Mouse (Mus musculus): ENCODE data around the gene Lce1d. TPM values are rescaled to one million over a fixed set of nuclear protein-coding genes. Genes with fewer than 3 reads are reported as not detected.
"Not testable (repeated sequence)": the region's sequence is repeated elsewhere in the genome, so short reads cannot be mapped to it uniquely, and the experiment has no call there.

The Lce1d gene
- polyA plus RNA-seq (2014; fragmentation: Nextera tagmentation; extraction: Ambion mirVana), result not detected in 2 replicates

DNA sequence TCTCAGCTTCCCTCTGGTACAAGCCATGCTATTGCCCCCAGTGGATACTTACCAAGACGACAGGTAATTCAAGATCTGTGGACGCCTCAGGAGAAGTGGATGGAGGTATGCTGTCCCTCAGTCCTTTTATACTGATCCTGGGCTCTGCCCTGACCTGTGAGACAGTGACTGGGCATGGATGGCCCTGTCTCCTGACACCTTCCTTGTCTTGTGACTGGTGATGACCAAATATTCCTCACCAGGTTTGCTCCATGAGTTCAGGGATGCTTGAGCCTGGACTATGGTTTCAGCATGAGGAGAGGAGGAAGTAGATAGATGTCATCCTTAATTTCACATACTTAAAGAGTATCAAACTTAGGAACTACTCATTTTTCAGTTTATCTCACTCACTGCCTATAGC lies at the start of gene Lce1d:
Gene Lce1d (minus strand): TSS at position 101 of the 400 bp plus-strand sequence.
- Histone ChIP-seq H3K9ac (no peak within 1 kb of the TSS), H3K4me1 (replicated peaks; ENCODE audit: control insufficient read depth, insufficient read depth, low read length) (no peaks in the 10 kb centered on the region), H3K4me2 (replicated peaks) (no peak within 1 kb of the TSS), H3K9me3 (ENCODE audit: control insufficient read depth, low read length) (no peaks in the 10 kb centered on the region), H3K4me3 (replicated peaks; ENCODE audit: low read length) (no peak within 1 kb of the TSS), H3K27ac (no peak within 1 kb of the TSS), H3K36me3 (replicated peaks; ENCODE audit: control insufficient read depth, insufficient read depth) (no peaks in the 10 kb centered on the region), H3K27me3 (ENCODE audit: control insufficient read depth, insufficient read depth, low read length) (no peaks in the 10 kb centered on the region)
- WGBS, result 63% methylated on average over 2 of the region's 2 CpGs
- ATAC-seq (ENCODE audit: low FRiP score) (no peak), DNase-seq (ENCODE audit: low spot score) (no peak)

DNA sequence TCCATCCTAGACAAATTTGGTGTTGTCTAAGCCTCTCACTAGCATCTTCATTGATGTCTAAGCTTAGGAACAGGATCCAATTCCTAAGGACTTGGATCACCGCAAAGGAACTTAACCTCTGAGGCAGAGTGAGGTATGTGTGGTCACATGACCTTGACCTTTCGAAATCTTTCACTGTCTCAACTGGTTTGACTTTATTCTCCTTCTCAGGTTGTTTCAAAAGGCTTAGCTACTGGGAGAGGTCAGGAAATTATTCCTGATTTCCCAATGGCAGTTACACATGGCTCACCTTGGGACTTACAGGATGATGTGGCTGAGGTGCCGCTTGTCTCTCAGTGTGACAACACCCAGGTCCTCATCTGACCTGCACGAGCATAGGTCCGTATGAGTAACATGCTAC lies 35.6 kb upstream of the Lce1d start:
- ATAC-seq (ENCODE audit: low FRiP score) (no peak), DNase-seq (ENCODE audit: low spot score) (no peak)
- Histone ChIP-seq H3K9ac (no peak overlapping the region), H3K4me1 (replicated peaks; ENCODE audit: control insufficient read depth, insufficient read depth, low read length) (no peaks in the 10 kb centered on the region), H3K4me3 (replicated peaks; ENCODE audit: low read length) (no peak overlapping the region), H3K9me3 (ENCODE audit: control insufficient read depth, low read length) (no peaks in the 10 kb centered on the region), H3K27me3 (ENCODE audit: control insufficient read depth, insufficient read depth, low read length) (no peaks in the 10 kb centered on the region), H3K4me2 (replicated peaks) (no peak overlapping the region), H3K36me3 (replicated peaks; ENCODE audit: control insufficient read depth, insufficient read depth) (no peaks in the 10 kb centered on the region), H3K27ac (no peak overlapping the region)
- WGBS, result 96% methylated on average over 5 of the region's 5 CpGs

DNA sequence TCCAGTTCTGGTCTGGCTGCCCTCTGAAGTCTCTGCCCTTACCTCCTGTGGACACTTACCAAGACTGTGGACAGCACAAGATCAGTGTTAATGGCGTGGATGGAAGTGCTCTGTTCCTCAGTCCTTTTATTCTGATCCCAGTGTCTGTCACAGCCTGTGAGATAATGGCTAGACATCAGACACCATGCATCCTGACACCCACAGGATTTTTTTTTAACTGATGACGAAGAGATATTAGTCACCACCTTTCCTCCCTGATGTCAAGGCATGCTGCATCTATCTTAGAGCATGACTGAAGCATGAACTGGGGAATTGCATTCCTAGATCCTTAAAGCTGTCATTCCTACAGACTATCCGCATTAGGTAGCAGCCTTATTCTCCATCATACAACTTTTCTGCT lies 33.2 kb upstream of the Lce1d start, which contains the start of gene Lce1f:
Gene Lce1f (minus strand): TSS at position 101 of the 400 bp plus-strand sequence.
- no peaks in the 10 kb centered on the region for H3K36me3 ChIP-seq (replicated peaks; ENCODE audit: control insufficient read depth, insufficient read depth)
- no peak for DNase-seq (ENCODE audit: low spot score)

DNA sequence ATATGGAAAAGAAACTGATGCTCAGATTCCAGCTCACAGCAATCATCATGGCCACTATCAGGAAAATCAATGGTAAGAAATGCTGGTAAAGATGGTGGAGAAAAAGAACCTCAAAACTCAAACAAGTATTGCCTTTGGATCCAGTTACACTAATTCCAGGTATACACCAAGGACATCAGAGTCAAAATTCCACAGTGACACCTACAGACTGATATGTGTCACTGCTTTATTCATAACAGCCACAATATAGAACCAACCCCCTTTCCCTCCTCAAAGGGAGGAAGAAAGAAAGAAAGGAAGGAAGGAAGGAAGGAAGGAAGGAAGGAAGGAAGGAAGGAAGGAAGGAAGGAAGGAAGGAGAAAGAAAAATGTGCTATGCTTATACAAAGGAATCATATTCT lies 28.1 kb upstream of the Lce1d start:
- no peaks in the 10 kb centered on the region for H3K27me3 ChIP-seq (ENCODE audit: control insufficient read depth, insufficient read depth, low read length)
- ATAC-seq (ENCODE audit: low FRiP score) (no peak), DNase-seq (ENCODE audit: low spot score) (no peak)
- H3K9ac ChIP-seq, result no peak overlapping the region
- H3K4me3 ChIP-seq (replicated peaks; ENCODE audit: low read length), result no peak overlapping the region
- H3K9me3 ChIP-seq (ENCODE audit: control insufficient read depth, low read length), result no peaks in the 10 kb centered on the region
- H3K4me1 ChIP-seq (replicated peaks; ENCODE audit: control insufficient read depth, insufficient read depth, low read length), result no peaks in the 10 kb centered on the region
- no peaks in the 10 kb centered on the region for H3K36me3 ChIP-seq (replicated peaks; ENCODE audit: control insufficient read depth, insufficient read depth)
- H3K27ac ChIP-seq, result no peak overlapping the region
- no peak overlapping the region for H3K4me2 ChIP-seq (replicated peaks)

More for the DNA sequence above, 33.2 kb upstream of the Lce1d start, which contains the start of gene Lce1f:
- Histone ChIP-seq H3K4me1 (replicated peaks; ENCODE audit: control insufficient read depth, insufficient read depth, low read length) (no peaks in the 10 kb centered on the region), H3K9ac (no peak within 1 kb of the TSS), H3K4me2 (replicated peaks) (no peak within 1 kb of the TSS), H3K27me3 (ENCODE audit: control insufficient read depth, insufficient read depth, low read length) (no peaks in the 10 kb centered on the region), H3K9me3 (ENCODE audit: control insufficient read depth, low read length) (no peaks in the 10 kb centered on the region), H3K27ac (no peak within 1 kb of the TSS), H3K4me3 (replicated peaks; ENCODE audit: low read length) (no peak within 1 kb of the TSS)
- WGBS, result 82% methylated on average over 3 of the region's 3 CpGs
- no peak for ATAC-seq (ENCODE audit: low FRiP score)

DNA sequence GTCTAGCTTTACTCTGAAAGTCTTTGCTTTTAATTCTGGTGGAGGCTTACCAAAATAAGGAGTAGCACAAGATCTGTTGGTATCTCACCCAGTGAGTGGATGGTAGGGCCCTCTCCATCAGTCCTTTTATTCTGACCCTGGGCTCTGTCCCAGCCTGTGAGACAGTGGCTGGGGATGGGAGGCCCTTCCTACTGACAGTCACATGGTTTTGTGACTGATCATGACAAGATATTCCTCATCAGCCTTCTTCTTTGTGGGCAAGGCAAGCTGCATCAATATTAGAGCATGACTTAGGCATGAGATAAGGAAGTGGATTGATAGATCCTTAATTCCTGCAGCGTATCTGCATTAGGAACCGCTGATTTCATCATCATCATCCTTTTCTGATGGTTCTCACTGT lies 22.0 kb upstream of the Lce1d start, which contains the start of gene Lce1e:
Gene Lce1e (minus strand): TSS at position 101 of the 400 bp plus-strand sequence.
- Histone ChIP-seq H3K9ac (no peak within 1 kb of the TSS), H3K4me1 (replicated peaks; ENCODE audit: control insufficient read depth, insufficient read depth, low read length) (no peaks in the 10 kb centered on the region), H3K36me3 (replicated peaks; ENCODE audit: control insufficient read depth, insufficient read depth) (no peaks in the 10 kb centered on the region), H3K27ac (no peak within 1 kb of the TSS), H3K4me3 (replicated peaks; ENCODE audit: low read length) (no peak within 1 kb of the TSS), H3K9me3 (ENCODE audit: control insufficient read depth, low read length) (no peaks in the 10 kb centered on the region), H3K4me2 (replicated peaks) (no peak within 1 kb of the TSS), H3K27me3 (ENCODE audit: control insufficient read depth, insufficient read depth, low read length) (no peaks in the 10 kb centered on the region)
- WGBS, result 90% methylated on average over 2 of the region's 2 CpGs
- ATAC-seq (ENCODE audit: low FRiP score) (no peak), DNase-seq (ENCODE audit: low spot score) (no peak)

DNA sequence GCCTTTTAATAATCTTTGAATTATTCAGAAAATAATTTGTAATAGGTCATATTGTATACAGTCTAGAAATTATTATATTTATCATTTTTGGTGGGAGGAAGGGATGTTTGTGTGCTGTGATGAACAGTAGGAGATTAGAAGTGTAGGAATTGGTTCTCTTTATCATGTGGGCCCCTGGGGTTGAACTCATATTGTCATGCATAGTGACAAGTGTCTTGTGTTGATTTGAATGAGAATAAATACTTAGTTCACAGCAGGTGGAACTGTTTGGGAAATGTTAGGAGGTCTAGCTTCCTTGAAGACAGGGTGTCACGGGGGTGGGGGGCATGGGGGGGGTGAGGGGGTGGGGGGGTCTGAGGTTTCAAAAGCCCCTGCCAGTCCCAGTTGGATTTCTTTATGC lies 7.6 kb upstream of the Lce1d start:
- WGBS, result 8% methylated on average over 1 of the region's 1 CpGs
- DNase-seq (ENCODE audit: low spot score), result no peak
- no peak overlapping the region for H3K4me2 ChIP-seq (replicated peaks)
- H3K4me3 ChIP-seq (replicated peaks; ENCODE audit: low read length), result no peak overlapping the region
- H3K36me3 ChIP-seq (replicated peaks; ENCODE audit: control insufficient read depth, insufficient read depth), result no peaks in the 10 kb centered on the region
- no peak overlapping the region for H3K9ac ChIP-seq
- H3K4me1 ChIP-seq (replicated peaks; ENCODE audit: control insufficient read depth, insufficient read depth, low read length), result no peaks in the 10 kb centered on the region
- no peak overlapping the region for H3K27ac ChIP-seq
- no peak for ATAC-seq (ENCODE audit: low FRiP score)
- H3K27me3 ChIP-seq (ENCODE audit: control insufficient read depth, insufficient read depth, low read length), result no peaks in the 10 kb centered on the region
- H3K9me3 ChIP-seq (ENCODE audit: control insufficient read depth, low read length), result no peaks in the 10 kb centered on the region

DNA sequence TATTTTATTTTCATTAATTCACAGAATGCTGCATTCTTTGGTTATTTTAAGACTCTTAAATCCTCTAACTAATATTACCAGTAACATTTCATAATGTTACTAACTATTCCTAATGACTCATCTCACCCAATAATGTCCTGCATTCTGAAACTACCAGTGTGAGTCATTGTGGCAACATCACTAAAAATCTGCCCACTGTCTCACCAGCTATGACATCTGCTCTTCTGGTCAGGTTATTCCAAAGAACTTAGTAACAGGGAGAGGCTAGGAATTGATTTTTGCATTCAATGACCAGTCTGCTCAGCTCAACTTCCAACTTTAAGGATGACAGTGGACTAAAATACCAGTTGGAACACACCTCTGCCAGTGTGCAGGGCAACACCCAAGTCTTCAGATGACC lies 4.7 kb upstream of the Lce1d start:
- Histone ChIP-seq H3K27me3 (ENCODE audit: control insufficient read depth, insufficient read depth, low read length) (no peaks in the 10 kb centered on the region), H3K9ac (no peak overlapping the region), H3K36me3 (replicated peaks; ENCODE audit: control insufficient read depth, insufficient read depth) (no peaks in the 10 kb centered on the region), H3K27ac (no peak overlapping the region), H3K4me2 (replicated peaks) (no peak overlapping the region), H3K4me1 (replicated peaks; ENCODE audit: control insufficient read depth, insufficient read depth, low read length) (no peaks in the 10 kb centered on the region), H3K9me3 (ENCODE audit: control insufficient read depth, low read length) (no peaks in the 10 kb centered on the region), H3K4me3 (replicated peaks; ENCODE audit: low read length) (no peak overlapping the region)
- ATAC-seq (ENCODE audit: low FRiP score) (no peak), DNase-seq (ENCODE audit: low spot score) (no peak)

DNA sequence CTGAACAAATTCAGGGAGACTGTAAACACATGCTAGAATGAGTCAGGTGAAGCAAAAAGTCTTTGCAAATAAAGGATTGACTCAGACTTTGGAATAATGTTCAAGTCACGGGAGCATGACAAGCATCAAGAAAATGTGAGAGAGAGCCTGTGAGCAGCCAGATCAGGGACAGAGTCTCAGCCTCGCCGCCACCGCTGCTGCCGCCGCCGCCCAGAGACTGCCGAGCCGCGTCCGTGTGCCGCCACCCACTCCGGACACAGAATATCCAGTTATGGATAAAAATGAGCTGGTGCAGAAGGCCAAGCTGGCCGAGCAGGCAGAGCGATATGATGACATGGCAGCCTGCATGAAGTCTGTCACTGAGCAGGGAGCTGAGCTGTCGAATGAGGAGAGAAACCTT lies 2.1 kb upstream of the Lce1d start:
- 80% methylated on average over 16 of the region's 16 CpGs for WGBS
- not testable (repeated sequence) for H3K4me2 ChIP-seq (replicated peaks); H3K4me1 ChIP-seq (replicated peaks; ENCODE audit: control insufficient read depth, insufficient read depth, low read length); H3K27ac ChIP-seq; H3K27me3 ChIP-seq (ENCODE audit: control insufficient read depth, insufficient read depth, low read length); H3K4me3 ChIP-seq (replicated peaks; ENCODE audit: low read length); H3K36me3 ChIP-seq (replicated peaks; ENCODE audit: control insufficient read depth, insufficient read depth); ATAC-seq (ENCODE audit: low FRiP score); H3K9me3 ChIP-seq (ENCODE audit: control insufficient read depth, low read length); DNase-seq (ENCODE audit: low spot score); H3K9ac ChIP-seq

DNA sequence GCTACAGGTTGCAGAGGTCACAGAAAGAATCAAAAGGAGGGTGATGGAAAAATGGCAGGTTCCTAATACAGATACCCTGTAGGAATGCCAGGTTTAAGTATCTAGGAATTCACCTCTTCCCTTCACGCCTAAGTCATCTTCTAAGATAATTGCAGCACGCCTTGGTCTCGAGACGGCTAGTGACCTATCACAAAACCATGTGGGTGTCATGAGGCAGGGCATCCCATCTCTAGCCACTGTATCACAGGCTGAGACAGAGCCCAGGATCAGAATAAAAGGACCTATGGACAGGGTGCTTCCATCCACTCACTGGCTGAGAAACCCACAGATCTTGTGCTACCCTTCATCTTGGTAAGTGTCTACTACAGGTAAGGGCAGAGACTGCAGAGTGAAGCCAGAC lies 8.1 kb downstream of the Lce1d start, which contains the start of gene Lce1c:
Gene Lce1c (plus strand): TSS at position 301 of the 400 bp plus-strand sequence.
- Histone ChIP-seq H3K9ac (no peak within 1 kb of the TSS), H3K27me3 (ENCODE audit: control insufficient read depth, insufficient read depth, low read length) (no peaks in the 10 kb centered on the region), H3K36me3 (replicated peaks; ENCODE audit: control insufficient read depth, insufficient read depth) (no peaks in the 10 kb centered on the region), H3K27ac (no peak within 1 kb of the TSS), H3K4me3 (replicated peaks; ENCODE audit: low read length) (no peak within 1 kb of the TSS), H3K4me1 (replicated peaks; ENCODE audit: control insufficient read depth, insufficient read depth, low read length) (no peaks in the 10 kb centered on the region), H3K4me2 (replicated peaks) (no peak within 1 kb of the TSS), H3K9me3 (ENCODE audit: control insufficient read depth, low read length) (no peaks in the 10 kb centered on the region)
- DNase-seq (ENCODE audit: low spot score), result no peak
- WGBS, result 92% methylated on average over 4 of the region's 4 CpGs
- ATAC-seq (ENCODE audit: low FRiP score), result no peak

DNA sequence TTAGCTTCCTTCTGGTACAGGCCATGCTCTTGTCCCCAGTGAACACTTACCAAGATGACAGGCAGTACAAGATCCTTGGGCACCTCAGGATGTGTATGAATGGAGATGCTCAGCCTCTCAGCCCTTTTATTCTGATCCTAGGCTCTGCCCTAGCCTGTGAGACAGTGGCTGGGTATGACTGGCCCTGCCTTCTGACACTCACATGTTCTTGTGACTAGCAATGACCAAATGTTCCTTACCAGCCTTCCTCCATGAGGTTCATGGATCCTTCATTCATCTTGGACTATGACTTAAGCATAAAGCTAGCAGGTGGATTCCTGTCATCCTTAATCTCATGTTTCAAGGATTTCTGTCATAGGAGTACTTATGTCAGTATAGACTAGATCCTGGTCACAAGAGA lies 16.8 kb downstream of the Lce1d start, which contains the start of gene Lce1a2:
Gene Lce1a2 (minus strand): TSS at position 101 of the 400 bp plus-strand sequence.
- H3K27ac ChIP-seq, result no peak within 1 kb of the TSS
- DNase-seq (ENCODE audit: low spot score), result no peak
- no peaks in the 10 kb centered on the region for H3K36me3 ChIP-seq (replicated peaks; ENCODE audit: control insufficient read depth, insufficient read depth)
- H3K4me1 ChIP-seq (replicated peaks; ENCODE audit: control insufficient read depth, insufficient read depth, low read length), result no peaks in the 10 kb centered on the region
- ATAC-seq (ENCODE audit: low FRiP score), result no peak
- no peak within 1 kb of the TSS for H3K9ac ChIP-seq
- no peak within 1 kb of the TSS for H3K4me3 ChIP-seq (replicated peaks; ENCODE audit: low read length)
- H3K9me3 ChIP-seq (ENCODE audit: control insufficient read depth, low read length), result no peaks in the 10 kb centered on the region
- H3K4me2 ChIP-seq (replicated peaks), result no peak within 1 kb of the TSS
- no peaks in the 10 kb centered on the region for H3K27me3 ChIP-seq (ENCODE audit: control insufficient read depth, insufficient read depth, low read length)
